Mouse (Mus musculus): ENCODE measurements around the gene Ttc41.

- TF ChIP-seq GATA1 (IDR thresholded peaks at IDR 0.05; ENCODE audit: low read length) (no peak), TAL1 (IDR thresholded peaks at IDR 0.05; ENCODE audit: low read length) (no peak)
These were observed 64.2 kb downstream of the Ttc41 start for GRCm38 (mm10) chr10:86769797-86770196.
